Mouse (Mus musculus) E14TG2a.4 (cell line): ENCODE results near the gene Slc37a4.
A peak's percentile ranks its signal among the peaks of the same experiment; 100 is the strongest.
"Not testable (repeated sequence)": the region's sequence is repeated elsewhere in the genome, so short reads cannot be mapped to it uniquely, and the experiment has no call there.

Experiments used
- H3K27me3 ChIP-seq: 2 replicates; pipeline ENCODE4 v1.6.1; 2014; ENCODE audit warnings: low read length, control low read depth; ENCODE audit not compliant: insufficient read depth
- H3K36me3 ChIP-seq: 2 replicates; pipeline ENCODE4 v1.6.1; 2014; ENCODE audit warnings: low read length, control low read depth; ENCODE audit not compliant: insufficient read depth
- H3K4me1 ChIP-seq: replicated peaks from 2 replicates; pipeline ENCODE4 v1.6.1; 2014; ENCODE audit warnings: low read depth, low read length, control low read depth
- H3K4me3 ChIP-seq: replicated peaks from 2 replicates; pipeline ENCODE4 v1.5.1; 2014; ENCODE audit warnings: mild to moderate bottlenecking, low read length
- H3K9me3 ChIP-seq: 2 replicates; pipeline ENCODE4 v1.6.1; 2014; ENCODE audit warnings: low read length, control low read depth
- CTCF ChIP-seq: conservative IDR thresholded peaks from 2 replicates; pipeline ENCODE4 v1.5.1; 2014; ENCODE audit warnings: low read length
- NANOG ChIP-seq: IDR thresholded peaks from 2 replicates; pipeline ENCODE4 v1.6.1; 2014; ENCODE audit warnings: borderline replicate concordance, low read length, mixed read lengths
- POU5F1 ChIP-seq: IDR thresholded peaks from 2 replicates; pipeline ENCODE4 v1.6.1; 2014; ENCODE audit warnings: low read length, borderline replicate concordance

Slc37a4 gene

DNA sequence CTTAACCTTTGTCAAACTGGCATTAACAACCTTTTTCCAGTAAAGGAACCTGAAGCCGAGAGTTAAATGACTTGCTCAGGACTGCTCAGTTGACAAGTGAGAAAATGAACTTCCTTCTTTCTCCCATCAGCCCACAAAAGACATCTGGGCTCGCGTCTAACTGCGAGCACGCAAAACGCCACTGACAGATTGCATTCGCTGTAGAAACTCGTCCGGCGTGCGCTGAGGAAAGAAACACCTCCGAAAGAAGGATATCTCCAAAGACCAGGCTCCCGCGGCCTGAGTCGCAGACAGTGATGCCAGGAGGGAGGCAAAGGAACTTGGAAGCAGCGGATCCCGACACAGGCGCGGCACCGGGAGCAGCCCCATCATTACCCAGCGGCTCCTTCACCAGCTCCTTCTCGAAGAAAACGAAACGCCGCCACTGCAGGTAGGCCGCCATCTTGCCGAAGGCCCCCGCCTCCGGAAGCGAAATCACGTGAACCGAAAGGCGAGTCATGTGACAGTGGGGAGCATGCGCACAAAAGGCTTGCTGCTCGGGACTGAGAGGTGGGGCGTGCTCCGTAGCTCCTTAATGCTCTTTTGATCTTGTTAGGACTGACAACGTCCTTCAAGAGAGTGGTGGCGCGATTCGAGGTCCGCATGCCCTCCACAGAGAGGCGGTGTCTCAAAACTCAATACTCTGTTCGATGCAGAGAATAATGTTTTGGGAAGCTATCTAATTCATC lies 35.3 kb upstream of the Slc37a4 start, which contains the start of gene Vps11:
Gene Vps11 (minus strand): TSS at position 481 of the 728 bp plus-strand sequence.
- Histone ChIP-seq H3K36me3 (peaks cover 37% of the 10 kb centered on the region), H3K9me3 (no peaks in the 10 kb centered on the region), H3K4me3 (peak within 1 kb of the TSS; percentile 97), H3K27me3 (no peaks in the 10 kb centered on the region), H3K4me1 (peaks cover 19% of the 10 kb centered on the region)
- no peak for TF ChIP-seq POU5F1
- TF ChIP-seq NANOG: no peak
- TF ChIP-seq CTCF: no peak

DNA sequence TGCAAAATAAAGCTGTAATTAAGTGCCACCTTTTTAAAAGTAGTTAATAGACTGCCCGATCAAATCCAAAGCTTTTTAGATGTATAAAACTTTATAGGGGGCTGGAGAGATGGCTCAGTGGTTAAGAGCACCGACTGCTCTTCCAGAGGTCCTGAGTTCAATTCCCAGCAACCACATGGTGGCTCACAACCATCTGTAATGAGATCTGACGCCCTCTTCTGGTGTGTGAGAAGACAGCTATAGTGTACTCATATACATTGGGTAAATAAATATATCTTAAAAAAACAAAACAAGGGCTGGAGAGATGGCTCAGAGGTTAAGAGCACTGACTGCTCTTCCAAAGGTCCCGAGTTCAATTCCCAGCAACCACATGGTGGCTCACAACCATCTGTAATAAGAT lies 34.7 kb upstream of the Slc37a4 start:
- not testable (repeated sequence) for H3K27me3 ChIP-seq, H3K9me3 ChIP-seq
- H3K36me3 ChIP-seq: peaks cover 32% of the 10 kb centered on the region
- peaks cover 19% of the 10 kb centered on the region for H3K4me1 ChIP-seq
- peak overlapping the region; percentile 97 for H3K4me3 ChIP-seq

DNA sequence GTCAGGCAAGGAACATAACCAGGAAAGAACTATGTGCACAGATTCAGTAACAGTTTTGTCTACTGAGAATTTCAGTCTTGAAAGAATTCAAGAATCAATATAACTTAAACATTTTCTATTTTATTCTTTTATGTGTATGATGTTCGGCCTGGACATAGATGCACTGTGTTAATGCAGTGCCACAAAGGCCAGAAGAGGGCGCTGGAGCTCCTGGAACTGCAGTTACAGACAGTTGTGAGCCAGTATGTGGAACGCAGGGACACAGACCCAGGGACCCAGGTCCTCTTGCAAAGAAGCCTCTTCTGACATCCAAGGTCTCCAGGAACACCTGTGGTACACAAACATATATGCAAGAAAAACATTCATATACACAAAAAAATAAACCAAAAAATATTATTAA lies 32.2 kb upstream of the Slc37a4 start:
- TF ChIP-seq POU5F1: no peak
- TF ChIP-seq CTCF: peak; percentile 81
- H3K4me3 ChIP-seq: no peak overlapping the region
- peaks cover 6% of the 10 kb centered on the region for H3K36me3 ChIP-seq
- peaks cover 19% of the 10 kb centered on the region for H3K4me1 ChIP-seq
- no peaks in the 10 kb centered on the region for H3K9me3 ChIP-seq
- no peaks in the 10 kb centered on the region for H3K27me3 ChIP-seq

DNA sequence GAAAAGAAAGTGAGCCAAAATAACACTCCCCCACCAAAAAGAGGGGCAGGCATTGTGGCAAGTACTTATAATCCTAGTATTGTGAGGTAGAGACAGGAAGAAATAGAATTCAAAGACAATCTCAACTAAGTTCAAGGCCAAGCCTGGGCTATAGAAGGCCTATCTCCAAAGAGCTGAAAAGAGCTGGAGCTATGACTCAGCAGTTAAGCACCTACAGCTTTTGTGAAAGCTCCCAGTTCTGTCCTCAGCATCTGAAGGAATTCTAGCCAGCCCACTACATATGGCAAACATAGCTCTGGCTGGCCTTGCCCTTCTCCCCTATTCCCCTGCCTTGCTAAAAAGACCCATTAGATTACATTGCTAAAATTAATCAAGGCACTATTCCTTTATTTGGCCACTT lies 23.3 kb upstream of the Slc37a4 start:
- Histone ChIP-seq H3K4me3 (no peak overlapping the region), H3K36me3 (peaks cover 25% of the 10 kb centered on the region), H3K9me3 (no peaks in the 10 kb centered on the region), H3K4me1 (peaks cover 20% of the 10 kb centered on the region), H3K27me3 (no peaks in the 10 kb centered on the region)
- TF ChIP-seq NANOG: no peak
- no peak for TF ChIP-seq CTCF
- TF ChIP-seq POU5F1: no peak

DNA sequence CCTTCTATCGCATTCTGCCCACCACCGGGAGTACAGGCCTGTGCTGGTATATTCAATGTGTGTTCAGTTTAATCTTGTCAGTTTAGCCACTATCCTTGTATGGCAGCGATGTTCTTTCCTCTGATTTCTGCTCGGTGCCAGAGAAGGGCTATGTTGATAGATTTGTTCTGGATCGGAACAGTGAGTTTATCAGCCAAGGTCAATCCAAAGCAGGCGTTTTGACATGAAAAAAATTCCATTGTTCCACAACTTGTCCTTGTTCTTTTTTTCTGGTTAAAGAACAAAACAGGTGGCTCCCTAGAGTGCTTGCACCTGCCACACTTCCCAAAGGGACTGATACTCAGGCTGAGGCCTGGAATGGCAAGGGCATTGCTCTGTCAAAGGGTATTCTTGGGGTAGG lies 20.5 kb upstream of the Slc37a4 start:
- no peak overlapping the region for H3K4me3 ChIP-seq
- no peaks in the 10 kb centered on the region for H3K27me3 ChIP-seq
- peaks cover 34% of the 10 kb centered on the region for H3K4me1 ChIP-seq
- H3K36me3 ChIP-seq: peaks cover 35% of the 10 kb centered on the region
- no peak for TF ChIP-seq NANOG
- TF ChIP-seq POU5F1: no peak
- no peak for TF ChIP-seq CTCF
- no peaks in the 10 kb centered on the region for H3K9me3 ChIP-seq

DNA sequence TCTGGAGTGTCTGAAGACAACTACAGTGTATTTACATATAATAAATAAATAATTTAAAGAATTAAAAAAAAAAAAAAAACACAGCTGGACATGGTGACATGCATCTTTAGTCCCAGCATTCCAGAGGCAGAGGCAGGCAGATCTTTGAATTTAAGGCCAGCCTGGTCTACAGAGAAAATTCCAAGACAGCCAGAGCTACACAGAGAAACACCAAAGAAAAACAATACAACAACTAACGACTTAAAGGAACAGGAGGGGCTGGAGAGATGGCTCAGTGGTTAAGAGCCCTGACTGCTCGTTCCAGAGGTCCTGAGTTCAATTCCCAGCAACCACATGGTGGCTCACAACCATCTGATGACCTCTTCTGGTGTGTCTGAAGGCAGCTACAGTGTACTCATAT lies 19.3 kb upstream of the Slc37a4 start:
- H3K4me1 ChIP-seq: peaks cover 44% of the 10 kb centered on the region
- peaks cover 47% of the 10 kb centered on the region for H3K36me3 ChIP-seq
- H3K4me3 ChIP-seq: peak overlapping the region; percentile 98; the same call in 1 of the 2 replicates
- H3K27me3 ChIP-seq, H3K9me3 ChIP-seq: not testable (repeated sequence)

DNA sequence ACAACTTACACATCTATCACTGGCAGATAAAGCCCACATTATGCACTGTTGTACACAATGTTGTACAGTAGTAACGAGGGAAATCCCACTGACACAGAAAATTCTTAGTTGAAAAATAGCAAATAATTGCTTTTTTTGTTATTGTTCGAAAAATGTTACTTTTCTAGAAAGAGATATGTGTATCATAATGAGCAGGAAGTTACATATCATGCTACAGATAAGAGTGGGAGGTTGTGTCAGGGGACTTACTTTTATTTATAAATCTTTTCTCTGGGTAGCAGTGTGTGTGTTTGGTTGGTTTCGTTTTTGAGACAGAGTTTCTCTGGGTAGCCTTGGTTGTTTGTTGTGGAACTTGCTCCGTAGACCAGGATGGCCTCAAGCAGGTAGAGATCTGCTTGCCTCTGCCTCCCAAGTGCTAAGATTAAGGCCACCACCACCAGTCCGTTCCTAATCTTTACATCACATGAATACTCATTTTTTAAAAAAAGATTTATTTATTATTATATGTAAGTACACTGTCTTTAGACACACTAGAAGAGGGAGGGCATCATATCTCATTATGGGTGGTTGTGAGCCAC lies 18.4 kb upstream of the Slc37a4 start:
- Histone ChIP-seq H3K36me3 (peaks cover 56% of the 10 kb centered on the region), H3K27me3 (no peaks in the 10 kb centered on the region), H3K9me3 (no peaks in the 10 kb centered on the region), H3K4me1 (peaks cover 52% of the 10 kb centered on the region), H3K4me3 (peak overlapping the region; percentile 98)
- TF ChIP-seq NANOG: no peak
- no peak for TF ChIP-seq POU5F1
- TF ChIP-seq CTCF: no peak

DNA sequence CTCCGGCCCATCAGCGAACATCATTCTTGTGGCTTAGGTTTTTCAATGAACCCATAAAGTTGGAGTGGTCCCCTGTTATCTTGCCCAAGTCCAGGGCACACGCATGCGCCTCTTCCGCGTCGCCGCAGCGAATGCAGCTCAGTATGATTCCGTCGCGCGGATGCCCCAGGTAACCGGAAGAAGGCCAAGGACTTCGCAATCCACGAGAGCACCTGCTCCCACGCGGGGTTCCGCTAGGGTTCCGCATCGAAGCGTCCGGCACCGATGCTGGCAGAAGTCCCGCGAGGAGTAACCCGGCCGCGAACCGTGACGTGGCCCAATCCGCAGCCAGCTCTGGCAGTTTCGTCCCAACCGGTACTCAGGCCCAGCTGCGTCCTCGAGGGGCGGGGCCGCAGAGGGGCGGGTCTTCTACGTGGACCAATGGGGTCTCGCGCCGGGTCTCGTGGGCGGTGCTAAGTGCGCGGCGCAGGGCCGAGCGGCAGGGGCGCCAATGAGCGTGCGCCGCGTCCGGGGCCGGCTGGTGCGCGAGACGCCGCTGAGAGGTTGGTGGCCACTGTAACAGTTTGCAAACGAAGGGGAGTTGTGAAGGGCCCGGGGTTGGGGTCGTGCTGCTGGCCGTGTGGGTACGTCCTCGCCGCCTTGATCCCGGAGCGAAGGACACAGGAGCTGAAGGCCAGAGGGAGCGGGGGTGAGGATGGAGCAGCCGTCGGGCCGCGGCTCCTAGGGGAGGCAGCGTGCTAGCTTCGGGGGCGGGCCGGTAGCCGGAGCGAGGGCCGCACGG lies 17.4 kb upstream of the Slc37a4 start, which contains the start of gene Hyou1:
Gene Hyou1 (plus strand): TSS at position 437 of the 781 bp plus-strand sequence.
- Histone ChIP-seq H3K27me3 (no peaks in the 10 kb centered on the region), H3K36me3 (peaks cover 66% of the 10 kb centered on the region), H3K9me3 (no peaks in the 10 kb centered on the region), H3K4me1 (peaks cover 61% of the 10 kb centered on the region), H3K4me3 (peak within 1 kb of the TSS; percentile 98)
- no peak for TF ChIP-seq CTCF
- TF ChIP-seq NANOG: no peak
- TF ChIP-seq POU5F1: no peak

DNA sequence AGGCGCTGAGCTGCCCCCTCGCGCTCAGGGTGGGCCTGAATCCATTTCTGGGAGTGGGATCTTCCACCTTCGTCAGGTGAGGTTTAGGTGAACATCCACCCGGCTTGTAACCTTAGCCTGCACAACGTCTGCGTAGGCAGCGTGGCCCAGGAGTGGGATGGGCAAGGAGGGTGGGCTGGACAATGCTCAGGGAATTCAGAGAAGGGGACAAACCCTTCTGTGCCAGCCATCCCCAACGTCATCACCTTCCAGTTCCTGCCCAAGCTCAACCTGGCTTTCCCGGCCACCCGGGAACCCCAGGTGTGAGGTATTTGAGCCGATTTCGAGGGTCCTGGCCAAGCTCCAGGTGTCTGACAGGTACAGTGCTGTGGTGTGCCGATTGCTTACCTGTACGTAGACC lies 16.8 kb upstream of the Slc37a4 start:
- H3K9me3 ChIP-seq: no peaks in the 10 kb centered on the region
- H3K36me3 ChIP-seq: peaks cover 72% of the 10 kb centered on the region
- TF ChIP-seq POU5F1: no peak
- TF ChIP-seq CTCF: no peak
- TF ChIP-seq NANOG: no peak
- peak overlapping the region; percentile 98 for H3K4me3 ChIP-seq
- H3K4me1 ChIP-seq: peaks cover 67% of the 10 kb centered on the region
- H3K27me3 ChIP-seq: no peaks in the 10 kb centered on the region
